ENCODE assay signal across 8 mouse cellular contexts in the genomic region with DNA sequence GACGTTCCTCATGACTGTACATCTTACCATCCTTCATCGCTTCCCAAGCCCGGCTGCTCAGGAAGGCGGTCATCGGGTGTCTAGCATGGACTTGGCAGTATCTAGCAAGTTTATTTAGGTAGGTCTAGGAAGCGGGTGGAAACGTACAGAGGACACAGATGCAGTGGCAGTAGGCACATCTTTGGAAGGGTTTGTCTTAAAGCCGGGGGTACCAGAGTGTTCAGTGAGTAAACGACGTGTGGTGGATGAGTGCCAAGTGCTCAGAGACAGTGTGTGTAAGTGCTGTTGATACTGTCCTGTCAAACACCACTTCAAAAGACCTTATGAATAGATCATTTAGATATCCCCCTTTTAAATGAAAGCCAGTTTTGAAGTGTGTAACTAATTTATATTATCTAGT. TPM values are rescaled to one million over a fixed set of nuclear protein-coding genes. Genes with fewer than 3 reads are reported as not detected.
DNase-seq lines count a peak whose midpoint lies in the region; ATAC-seq lines count a peak whose summit lies in the region.

No protein-coding gene starts in this region.

- no peaks in the 10 kb centered on the region for H3K9me3 ChIP-seq in forebrain, embryonic 13.5 days (replicated peaks)
- H3K9me3 ChIP-seq in liver, embryonic 15.5 days (replicated peaks), result no peaks in the 10 kb centered on the region

- H3K9ac ChIP-seq in forebrain, embryonic 13.5 days, result no peak overlapping the region
- H3K9ac ChIP-seq in liver, embryonic 15.5 days, result no peak overlapping the region

- H3K4me1 ChIP-seq in forebrain, embryonic 13.5 days, result peaks cover 34% of the 10 kb centered on the region
- peaks cover 21% of the 10 kb centered on the region for H3K4me1 ChIP-seq in liver, embryonic 15.5 days (replicated peaks)

- H3K27me3 ChIP-seq in forebrain, embryonic 13.5 days, result no peaks in the 10 kb centered on the region; the same call in 1 of the 2 replicates
- no peaks in the 10 kb centered on the region for H3K27me3 ChIP-seq in liver, embryonic 15.5 days

- peaks cover 22% of the 10 kb centered on the region for H3K36me3 ChIP-seq in forebrain, embryonic 13.5 days (ENCODE audit: poor library complexity, severe bottlenecking)
- H3K36me3 ChIP-seq in liver, embryonic 15.5 days (replicated peaks), result peaks cover 24% of the 10 kb centered on the region

- DNase-seq in cerebellum, adult 11-12 months, result peak; percentile 11
- DNase-seq in cerebellum, adult 18-20 months, result no peak
- DNase-seq in 3T3-L1 (ENCODE audit: low read depth, low spot score), result peak; percentile 40
- no peak for DNase-seq in ovary, postnatal 10 days (ENCODE audit: low spot score)
- DNase-seq in spleen, postnatal 14 days (ENCODE audit: low spot score in 2 of 2), result no peak
- DNase-seq in gastrocnemius, postnatal 25 days, result no peak

- H3K4me2 ChIP-seq in forebrain, embryonic 13.5 days, result peak overlapping the region; percentile 86
- peak overlapping the region; percentile 83 for H3K4me2 ChIP-seq in liver, embryonic 15.5 days

- no peak for ATAC-seq in forebrain, embryonic 13.5 days
- ATAC-seq in liver, embryonic 15.5 days (ENCODE audit: insufficient read depth), result no peak

- peak overlapping the region; percentile 57; the same call in 1 of the 2 replicates for H3K4me3 ChIP-seq in forebrain, embryonic 13.5 days
- peak overlapping the region; percentile 63; the same call in 1 of the 2 replicates for H3K4me3 ChIP-seq in liver, embryonic 15.5 days (replicated peaks)

- 48% methylated on average over 10 of the region's 10 CpGs for WGBS in forebrain, embryonic 13.5 days
- WGBS in liver, embryonic 15.5 days (ENCODE audit: insufficient replicate concordance), result 58% methylated on average over 10 of the region's 10 CpGs

- no peak overlapping the region for H3K27ac ChIP-seq in forebrain, embryonic 13.5 days
- H3K27ac ChIP-seq in liver, embryonic 15.5 days (replicated peaks), result no peak overlapping the region

RNA-seq across cellular contexts. Expression of a gene that starts 1.1 kb away (rescaled TPM):
- 54.2 and 60.0 TPM in 2 replicates for polyA plus RNA-seq in forebrain, embryonic 13.5 days (2015; fragmentation: Nextera tagmentation; extraction: Ambion mirVana)
- 10.2 and 12.6 TPM in 2 replicates for polyA plus RNA-seq in liver, embryonic 15.5 days (2015; fragmentation: Nextera tagmentation; extraction: Ambion mirVana)
- 1 to 10 TPM; 1.7 to 2.6 TPM for total RNA-seq in gastrocnemius, postnatal 25 days (2021)

RNA-seq across cellular contexts. Expression of a gene that starts 32.7 kb away (rescaled TPM):
- 38.2 and 39.3 TPM in 2 replicates for polyA plus RNA-seq in forebrain, embryonic 13.5 days (2015; fragmentation: Nextera tagmentation; extraction: Ambion mirVana)
- 28.8 and 29.8 TPM in 2 replicates for polyA plus RNA-seq in liver, embryonic 15.5 days (2015; fragmentation: Nextera tagmentation; extraction: Ambion mirVana)
- 100 to 1,000 TPM; 103 to 113 TPM for total RNA-seq in gastrocnemius, postnatal 25 days (2021)

RNA-seq across cellular contexts. Expression of a gene that starts 52.7 kb away (rescaled TPM):
- polyA plus RNA-seq in forebrain, embryonic 13.5 days (2015; fragmentation: Nextera tagmentation; extraction: Ambion mirVana), result 0.53 and 0.74 TPM in 2 replicates
- 2.7 and 3.1 TPM in 2 replicates for polyA plus RNA-seq in liver, embryonic 15.5 days (2015; fragmentation: Nextera tagmentation; extraction: Ambion mirVana)
- total RNA-seq in gastrocnemius, postnatal 25 days (2021), result 1 to 10 TPM in 1 of 2 experiments, under 1 TPM in 1; 0.28 to 1.1 TPM

Comparison
In these comparisons a context has a peak if more than half of its experiments do, and no peak if none do; other contexts are left out.
1. DNase-seq: peak in cerebellum, adult 11-12 months (single experiment) and 3T3-L1 (single experiment); none in cerebellum, adult 18-20 months (0 of 2), ovary, postnatal 10 days (single experiment), spleen, postnatal 14 days (0 of 2) and gastrocnemius, postnatal 25 days (single experiment).